Mouse (Mus musculus): ENCODE results near the gene Rhbdd3. TPM values are rescaled to one million over a fixed set of nuclear protein-coding genes. Genes with fewer than 3 reads are reported as not detected.

Rhbdd3 gene
- total RNA-seq, 2 experiments from 2014 or later, result 19.3 to 24.1 TPM

DNA sequence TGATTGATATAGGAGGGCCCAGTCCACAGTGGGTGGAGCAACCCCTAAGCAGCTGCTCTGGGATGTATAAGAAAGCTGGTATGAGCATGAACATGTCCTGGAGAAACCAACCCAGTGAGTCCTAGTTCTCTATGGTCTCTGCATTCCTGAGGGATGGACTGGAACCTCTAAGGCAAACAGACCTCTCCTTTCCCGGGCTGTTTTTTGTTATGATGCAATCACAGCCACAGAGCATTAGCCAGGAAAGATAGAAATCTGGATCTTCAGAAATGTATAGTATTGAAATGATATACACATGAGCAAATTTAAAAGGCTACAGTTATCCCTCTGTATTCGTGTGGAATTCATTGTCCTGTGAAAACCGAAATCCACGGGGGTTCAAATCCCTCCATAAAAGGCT is 27.0 kb downstream of the Rhbdd3 start:
- no peak for DNase-seq

DNA sequence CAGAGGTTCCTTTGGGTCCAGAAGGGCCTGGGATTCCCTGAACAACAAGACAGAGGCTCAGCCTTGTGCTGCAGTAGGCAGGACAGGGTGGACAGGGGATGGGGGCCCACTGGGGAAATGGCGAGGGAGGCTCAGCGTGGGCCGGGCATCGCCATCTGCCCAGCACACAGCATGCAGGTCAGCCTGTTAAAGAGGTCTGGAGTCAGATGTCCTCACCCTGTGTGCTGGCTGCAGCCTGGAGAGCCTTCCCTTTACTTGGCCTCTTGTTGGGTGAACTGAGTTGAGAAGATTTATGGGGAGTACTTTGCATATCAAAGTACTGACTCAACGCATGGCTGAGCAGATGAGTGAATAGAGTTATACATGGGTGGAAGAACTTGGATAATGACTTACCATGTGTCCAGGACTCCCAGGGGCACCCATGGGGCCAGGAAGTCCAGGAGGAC is 30.3 kb downstream of the Rhbdd3 start:
- DNase-seq, result no peak

GRCm38 (mm10) chr11:5130111-5130665 is 31.5 kb downstream of the Rhbdd3 start:
- no peak for DNase-seq

DNA sequence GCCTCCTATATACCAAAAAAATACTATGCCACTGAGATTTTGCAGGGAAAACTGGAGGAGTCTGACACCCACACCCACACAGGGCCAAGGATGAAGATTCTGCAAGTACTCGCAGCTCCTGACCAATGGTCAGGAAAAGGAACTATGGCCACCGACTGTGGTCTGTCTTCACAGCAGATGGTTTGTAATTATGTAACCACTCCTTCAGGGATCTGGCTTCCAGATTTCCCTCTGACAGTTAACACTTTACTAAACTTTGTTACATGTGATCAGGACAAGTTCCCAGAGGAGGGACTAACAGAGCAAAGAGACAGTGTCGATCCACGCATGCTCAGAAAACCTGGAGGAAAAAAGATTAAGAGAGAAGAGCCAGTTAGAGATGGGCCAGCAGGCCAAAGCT is 34.0 kb downstream of the Rhbdd3 start:
- DNase-seq, result no peak

DNA sequence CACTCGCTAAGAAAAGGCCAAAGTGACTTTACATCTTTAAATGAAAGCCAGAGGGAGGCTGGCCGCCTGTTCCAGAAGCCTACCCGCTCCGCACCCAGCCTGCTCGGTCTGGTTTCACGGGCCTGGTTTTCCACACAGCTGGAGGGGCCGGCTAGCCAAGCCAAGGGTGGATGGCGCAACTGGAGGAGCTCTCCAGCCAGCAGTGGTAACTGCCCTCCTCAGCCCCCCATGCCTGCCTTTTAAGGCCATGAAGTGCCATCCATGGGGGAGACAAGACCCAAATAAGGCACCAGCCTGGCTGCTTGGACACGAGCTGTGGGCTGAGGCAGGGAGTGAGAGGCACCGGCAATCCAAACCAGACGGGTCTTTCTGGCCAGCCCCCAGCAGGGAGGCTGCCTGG is 37.2 kb downstream of the Rhbdd3 start:
- peak; percentile 53 for DNase-seq

GRCm38 (mm10) chr11:5138642-5139041 is 39.9 kb downstream of the Rhbdd3 start:
- DNase-seq, result no peak

DNA sequence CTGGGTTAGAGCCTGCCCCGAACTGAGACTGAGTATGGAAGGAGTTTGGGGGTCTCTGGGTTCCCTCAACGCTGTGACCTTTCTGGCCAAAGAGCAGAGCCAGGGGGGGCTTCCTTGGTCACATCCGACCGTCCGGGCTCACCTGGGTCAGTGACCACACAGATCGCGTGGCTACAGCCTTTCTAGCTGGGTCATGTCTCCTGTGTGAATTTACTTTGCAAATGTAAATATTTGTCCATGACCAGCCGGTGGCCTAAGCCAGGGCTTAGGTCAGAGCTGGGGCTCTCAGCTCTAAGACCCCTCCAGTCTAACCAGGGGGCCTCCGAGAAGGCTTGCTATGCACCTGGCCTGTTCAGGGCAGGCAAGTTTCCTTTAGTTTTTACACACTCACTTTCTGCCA is 40.6 kb downstream of the Rhbdd3 start:
- no peak for DNase-seq

GRCm38 (mm10) chr11:5140619-5141018 is 41.9 kb downstream of the Rhbdd3 start:
- DNase-seq, result peak; percentile 74

GRCm38 (mm10) chr11:5141252-5141651 is 42.5 kb downstream of the Rhbdd3 start:
- DNase-seq, result no peak

GRCm38 (mm10) chr11:5141965-5142364 is 43.2 kb downstream of the Rhbdd3 start:
- DNase-seq, result no peak

DNA sequence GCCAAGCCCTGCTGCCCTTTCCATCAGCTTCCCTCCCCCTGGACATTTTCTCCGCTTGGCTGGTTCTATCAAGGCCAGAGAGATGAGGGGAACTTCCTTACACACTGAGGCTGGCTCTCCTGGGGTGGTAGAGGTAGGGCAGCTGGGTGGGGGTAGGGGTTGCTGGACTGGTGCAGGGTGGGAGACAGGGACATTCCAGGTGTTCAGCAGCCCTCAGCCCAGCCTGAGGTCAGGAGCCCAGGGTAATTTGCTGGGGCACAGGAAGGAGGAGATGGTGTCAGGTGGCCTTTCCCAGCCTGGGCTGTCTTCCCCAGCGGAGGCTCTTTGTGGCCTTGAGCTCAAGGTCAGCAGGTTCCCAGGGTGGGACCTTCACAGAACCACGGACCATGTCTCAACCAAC is 46.9 kb downstream of the Rhbdd3 start:
- DNase-seq, result no peak

GRCm38 (mm10) chr11:5149249-5149648 is 50.5 kb downstream of the Rhbdd3 start:
- DNase-seq, result no peak

DNA sequence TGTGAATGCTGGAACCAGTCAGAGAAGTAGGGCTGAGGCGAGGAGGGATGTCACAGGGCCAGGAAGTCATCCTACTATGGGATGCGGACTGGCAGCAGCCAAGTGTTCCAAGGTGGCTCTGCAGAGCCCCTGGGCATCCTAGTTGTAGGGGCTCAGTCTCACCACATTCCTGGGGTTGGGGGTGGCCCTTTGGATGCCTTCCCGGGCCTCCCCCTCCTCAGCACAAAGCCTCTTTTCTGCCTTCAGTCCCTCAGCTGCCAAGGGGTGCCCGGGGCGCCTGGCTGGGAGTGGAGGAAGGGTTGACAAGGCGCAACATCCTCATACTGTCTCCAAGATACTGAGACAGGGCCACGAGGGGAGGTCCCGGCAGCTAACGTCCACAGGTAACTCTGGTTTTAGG is 51.2 kb downstream of the Rhbdd3 start:
- no peak for DNase-seq

- no peak for DNase-seq
Measured at GRCm38 (mm10) chr11:5150416-5151246, 51.9 kb downstream of the Rhbdd3 start.

DNA sequence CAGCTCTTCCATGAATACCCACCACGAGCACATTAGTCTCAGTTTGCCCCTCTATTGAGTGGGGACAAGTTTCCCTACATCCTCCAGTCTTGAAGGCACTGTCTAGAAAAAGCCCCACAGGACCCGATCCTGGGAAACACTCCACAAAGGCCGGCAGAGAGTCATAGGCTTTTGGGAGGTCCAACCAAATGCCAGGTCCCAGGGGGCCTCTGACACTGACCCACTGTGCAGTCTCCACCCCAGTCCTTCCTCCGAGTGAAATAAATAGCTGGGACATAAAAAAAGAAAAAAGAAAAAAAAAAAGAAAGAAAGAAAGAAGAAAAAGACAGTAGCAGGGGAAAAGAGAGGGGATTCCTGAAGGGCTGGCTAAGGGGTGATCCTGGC is 52.5 kb downstream of the Rhbdd3 start:
- DNase-seq, result peak; percentile 40

DNA sequence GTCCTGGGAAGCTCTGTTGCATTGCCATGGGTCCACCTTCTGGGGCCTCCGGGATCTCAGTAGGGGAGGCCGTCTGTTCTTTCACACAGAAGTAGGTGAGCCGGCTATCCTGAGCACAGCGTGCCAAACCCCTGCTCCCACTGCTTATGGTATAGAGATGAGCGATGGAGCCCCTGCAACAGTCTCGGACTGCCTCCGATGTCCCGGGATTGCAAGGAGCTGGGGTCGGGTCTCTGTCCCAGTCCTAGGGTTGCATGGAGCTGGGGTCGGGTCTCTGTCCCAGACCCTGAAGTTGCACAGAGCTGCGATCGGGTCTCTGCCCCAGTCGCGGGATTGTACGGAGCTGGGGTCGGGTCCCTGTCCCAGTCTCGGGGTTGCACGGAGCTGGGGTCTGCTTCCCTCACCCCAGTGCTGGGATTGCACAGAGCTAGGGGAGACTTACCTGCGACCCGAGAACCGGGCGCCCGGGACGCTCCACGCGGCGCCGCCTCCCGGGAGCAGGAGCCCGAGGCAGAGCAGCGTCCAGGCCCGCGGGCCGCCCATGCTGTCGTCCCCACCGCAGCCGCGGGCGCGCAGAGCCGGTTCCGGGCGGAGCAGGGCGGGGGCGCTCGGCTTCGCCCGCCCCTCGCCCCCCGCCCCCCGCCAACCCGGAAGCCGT is 53.1 kb downstream of the Rhbdd3 start, which contains the start of gene Emid1:
Emid1 (minus strand) TSS at position 578 of the 658 bp plus-strand sequence.
- no peak for DNase-seq

DNA sequence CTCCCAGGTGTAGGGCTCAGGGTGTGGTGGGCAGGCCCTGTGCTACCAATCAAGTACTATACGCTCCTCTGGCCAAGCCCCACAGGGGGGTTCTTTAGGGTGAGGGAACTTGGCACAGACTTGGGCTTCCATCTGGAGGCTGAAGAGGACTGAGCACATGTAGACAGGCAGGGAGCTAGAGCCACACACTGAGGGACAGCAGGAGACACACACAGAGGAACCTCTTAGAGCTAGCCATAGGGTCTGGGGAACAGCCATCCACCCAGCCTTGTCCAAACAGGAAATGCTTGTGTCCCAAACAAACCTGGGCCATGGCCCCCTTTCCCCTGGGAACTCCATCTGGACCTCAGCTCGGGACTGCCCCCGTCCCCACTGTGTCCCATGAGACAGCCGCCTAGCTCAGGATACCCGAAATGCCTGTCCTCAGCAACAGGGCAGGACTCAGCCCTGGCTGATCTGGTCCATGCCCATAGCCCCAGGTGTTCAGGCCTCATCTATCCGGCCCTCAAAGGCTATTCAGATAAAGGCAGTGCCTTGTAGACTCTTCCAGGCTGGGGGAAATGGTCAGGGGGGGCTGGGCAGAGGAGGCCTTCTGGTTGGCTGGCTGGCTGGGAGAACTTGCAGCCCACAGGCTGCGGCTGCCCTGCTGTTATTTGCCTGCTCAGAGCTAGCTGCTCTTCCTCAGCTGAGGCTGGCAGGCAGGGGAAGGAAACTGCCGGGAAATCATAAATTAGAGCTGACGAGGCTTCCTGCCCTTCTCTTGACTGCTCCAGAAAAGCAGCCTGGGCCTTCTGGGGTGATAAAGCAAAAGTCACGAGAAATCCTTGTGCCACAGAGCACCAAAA is 56.5 kb downstream of the Rhbdd3 start:
- DNase-seq, result no peak

Other genes with a start within 250 kb of the Rhbdd3 start
- gene Nf2, start 249.4 kb upstream of the Rhbdd3 start, total RNA-seq (2021), result 10 to 100 TPM; 42.0 to 46.6 TPM
- gene Nipsnap1, start 225.0 kb upstream of the Rhbdd3 start, total RNA-seq (2021), result 1 to 10 TPM in 1 of 2 experiments, under 1 TPM in 1; 0.64 to 1.1 TPM
- gene Thoc5, start 203.6 kb upstream of the Rhbdd3 start, total RNA-seq (2021), result 10 to 100 TPM; 11.7 to 14.5 TPM
- not detected for gene Nefh, start 150.9 kb upstream of the Rhbdd3 start, total RNA-seq (2021)
- gene Ap1b1, start 112.1 kb upstream of the Rhbdd3 start, total RNA-seq (2021), result 10 to 100 TPM; 31.0 to 36.4 TPM
- not detected for gene Rasl10a, start 40.8 kb upstream of the Rhbdd3 start, total RNA-seq (2021)
- gene Gas2l1, start 33.6 kb upstream of the Rhbdd3 start, total RNA-seq (2021), result 1 to 10 TPM; 6.0 to 9.4 TPM
- 10 to 100 TPM; 69.3 to 82.6 TPM for gene Ewsr1, start 340 bp downstream of the Rhbdd3 start, total RNA-seq (2021)
- 10 to 100 TPM in 1 of 2 experiments, 1 to 10 TPM in 1; 9.4 to 15.4 TPM for gene Emid1, start 53.3 kb downstream of the Rhbdd3 start, total RNA-seq (2021)
- gene Kremen1, start 162.6 kb downstream of the Rhbdd3 start, total RNA-seq (2021), result 10 to 100 TPM; 35.0 to 47.6 TPM

Measured in gastrocnemius, postnatal 25 days (tissue).